Mouse (Mus musculus) spleen, postnatal 36 days (tissue): ENCODE data around the gene Bmpr1a.
A peak's percentile ranks its signal among the peaks of the same experiment; 100 is the strongest.

Source experiments
- DNase-seq, 2 experiments: peaks; one replicate each; pipeline ENCODE4 v3.0.0; 2022; ENCODE audit warnings: low spot score in 2 of 2, mixed read lengths in 1 of 2

The Bmpr1a gene

DNA sequence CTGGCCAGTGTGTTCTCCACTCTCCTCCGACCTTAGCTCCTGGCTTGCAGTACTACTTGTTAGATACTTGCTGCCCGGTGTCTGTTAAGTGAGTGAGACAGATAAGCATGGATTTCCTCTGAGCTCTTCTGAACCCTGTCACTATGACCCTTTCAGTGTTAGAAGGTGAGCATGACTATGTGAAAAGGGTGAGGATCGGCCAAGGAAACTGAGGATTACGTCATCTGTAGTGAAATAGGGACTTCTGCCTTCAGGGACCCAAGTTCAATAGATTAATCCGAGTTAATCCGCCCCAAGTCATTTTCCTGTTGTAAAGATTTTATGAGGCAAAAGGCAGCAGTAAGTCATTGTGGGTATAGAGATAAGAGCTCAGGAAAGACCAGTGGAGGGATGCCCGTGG, 2.2 kb upstream of the Bmpr1a start:
- DNase-seq: no peak

DNA sequence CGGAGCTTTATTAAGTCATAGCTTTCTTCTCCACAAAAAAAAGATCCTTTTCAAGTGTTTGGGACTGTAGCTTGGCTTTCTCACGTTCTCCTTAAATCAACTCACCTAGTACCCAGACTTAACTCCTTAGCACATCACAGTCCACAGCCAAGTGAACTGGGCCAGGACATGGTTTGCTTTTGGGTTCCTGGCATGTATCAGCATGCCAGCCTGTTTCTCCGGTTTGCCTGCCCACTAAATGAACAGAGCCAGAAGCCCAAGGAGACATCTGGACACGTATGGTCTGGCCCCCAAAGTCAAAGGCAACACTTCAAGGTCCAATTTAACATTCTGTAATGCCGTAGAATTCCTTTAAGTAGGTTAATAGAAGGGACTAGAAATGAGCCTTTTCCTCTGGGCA, 1.2 kb upstream of the Bmpr1a start:
- no peak for DNase-seq

DNA sequence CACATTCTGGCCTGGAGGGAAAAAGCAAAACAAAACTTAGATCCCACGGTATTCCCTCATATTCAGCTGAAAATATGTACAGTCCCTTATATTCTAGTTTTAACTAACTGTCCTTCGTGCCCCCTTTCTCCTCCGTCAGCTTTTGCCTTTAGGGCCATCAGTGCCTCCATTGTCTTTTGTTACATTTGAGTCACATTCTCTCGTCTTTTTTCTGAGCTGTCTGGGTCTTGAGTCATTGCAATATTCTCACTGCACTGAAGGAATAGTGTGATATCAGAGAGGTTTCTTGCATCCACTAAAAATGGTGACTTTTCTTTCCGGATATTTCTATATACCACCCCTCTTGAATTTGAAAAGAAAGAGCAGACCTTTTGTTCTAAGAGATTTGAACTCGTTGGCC, 618 bp upstream of the Bmpr1a start:
- DNase-seq: no peak

DNA sequence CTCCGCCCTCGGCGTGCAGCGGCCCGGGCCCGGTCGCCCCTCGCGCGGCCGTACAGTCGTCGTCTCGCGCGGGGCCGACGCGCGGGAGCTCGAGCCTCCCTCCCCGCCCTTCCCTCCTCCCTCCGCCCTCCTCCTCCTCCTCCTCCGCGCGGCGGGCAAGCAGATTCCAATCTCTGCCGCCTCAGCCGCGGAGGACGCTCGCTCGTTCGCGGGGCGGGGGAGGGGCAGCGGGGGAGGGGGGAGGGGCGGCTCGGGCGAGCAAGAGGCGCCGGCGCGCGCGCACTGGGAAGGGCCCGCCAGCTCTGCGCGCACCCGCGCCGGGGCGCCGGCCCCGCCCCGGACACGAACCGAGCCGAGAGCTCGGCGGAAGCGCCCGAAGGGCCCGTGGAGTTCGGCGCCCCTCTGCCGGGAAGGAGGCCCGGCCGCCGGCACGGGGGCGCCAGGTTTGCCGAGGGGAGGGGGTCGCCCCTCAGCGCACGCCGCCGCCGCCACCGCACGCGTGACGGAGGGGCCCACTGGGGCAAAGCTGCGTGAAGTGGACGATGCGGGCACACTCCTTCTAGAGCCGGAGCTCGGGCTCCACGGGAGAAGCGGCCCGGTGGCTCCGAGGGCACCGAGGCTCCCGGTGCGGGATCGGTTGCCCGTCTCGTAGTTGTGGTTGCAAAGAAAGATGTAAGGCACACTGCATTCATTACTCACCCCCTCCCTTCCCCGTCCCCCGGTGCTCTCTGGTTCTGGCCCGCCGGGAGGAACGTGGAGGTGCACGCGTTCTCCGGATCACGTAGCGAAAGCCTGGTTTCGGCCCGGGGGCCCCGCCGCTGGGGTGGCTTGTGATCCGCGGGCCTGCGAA, 441 bp downstream of the Bmpr1a start:
- peak; percentile 39 to 43 for DNase-seq

GRCm38 (mm10) chr14:34501804-34502474, 1.2 kb downstream of the Bmpr1a start:
- no peak for DNase-seq

- DNase-seq: no peak
Measured at GRCm38 (mm10) chr14:34501447-34501803, 1.7 kb downstream of the Bmpr1a start.

DNA sequence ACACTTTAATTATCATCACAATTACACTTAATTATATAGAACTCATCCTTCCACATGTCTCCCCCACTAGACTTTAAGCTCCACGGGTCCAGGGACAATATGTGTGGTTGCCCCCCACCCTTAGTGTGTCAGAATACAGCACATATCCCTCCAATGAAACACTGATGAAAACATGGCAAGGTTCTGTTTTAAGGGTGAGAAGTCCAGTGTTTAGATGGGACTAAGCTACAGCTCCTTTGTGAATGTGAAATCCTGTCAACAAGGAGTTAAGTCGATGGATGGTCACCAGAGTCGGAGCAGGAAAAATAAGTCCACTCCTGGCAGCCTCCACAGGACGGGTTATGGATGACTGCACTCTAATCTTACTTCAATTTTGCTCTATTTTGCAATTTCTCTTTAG, 2.8 kb downstream of the Bmpr1a start:
- no peak for DNase-seq

GRCm38 (mm10) chr14:34499664-34500063, 3.5 kb downstream of the Bmpr1a start:
- no peak for DNase-seq

- no peak for DNase-seq
Measured at GRCm38 (mm10) chr14:34497346-34497745, 5.8 kb downstream of the Bmpr1a start.

DNA sequence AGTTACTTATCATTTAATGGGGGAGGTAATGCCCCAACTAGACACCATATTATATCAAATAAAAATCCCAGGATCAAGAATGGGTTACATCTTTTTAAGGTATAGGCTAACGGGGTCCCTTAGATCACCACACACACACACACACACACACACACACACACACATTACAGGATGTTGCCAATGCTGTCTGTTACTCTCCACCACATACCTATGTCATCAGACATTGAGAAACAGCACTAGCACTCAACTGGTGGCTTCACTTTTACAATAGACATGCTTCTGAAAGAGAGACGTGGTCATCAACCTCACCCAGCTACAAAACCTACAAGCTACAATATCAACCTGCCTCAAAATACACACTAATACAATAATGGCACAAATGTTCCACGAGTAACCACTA, 9.5 kb downstream of the Bmpr1a start:
- DNase-seq: no peak

- no peak for DNase-seq
Measured at GRCm38 (mm10) chr14:34492688-34493087, 10.5 kb downstream of the Bmpr1a start.

DNA sequence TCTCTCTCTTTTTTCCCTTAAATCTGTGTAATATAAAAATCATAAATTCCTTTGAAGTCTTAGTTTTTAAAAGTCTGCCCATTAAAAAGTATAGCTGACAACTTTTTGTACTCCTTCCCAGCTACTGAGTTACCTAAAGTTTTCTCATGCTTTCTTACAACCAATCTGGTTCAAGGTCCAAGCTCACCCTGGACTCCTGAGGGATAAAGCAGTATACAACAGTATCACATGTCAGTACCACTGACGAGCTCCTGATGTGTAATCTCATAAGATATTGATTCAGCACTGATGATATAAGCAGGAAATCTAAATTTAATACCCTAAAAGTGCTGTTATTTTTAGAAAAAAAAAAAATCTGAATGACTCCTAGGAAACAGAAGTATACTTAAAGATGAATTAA, 12.2 kb downstream of the Bmpr1a start:
- DNase-seq: no peak

DNA sequence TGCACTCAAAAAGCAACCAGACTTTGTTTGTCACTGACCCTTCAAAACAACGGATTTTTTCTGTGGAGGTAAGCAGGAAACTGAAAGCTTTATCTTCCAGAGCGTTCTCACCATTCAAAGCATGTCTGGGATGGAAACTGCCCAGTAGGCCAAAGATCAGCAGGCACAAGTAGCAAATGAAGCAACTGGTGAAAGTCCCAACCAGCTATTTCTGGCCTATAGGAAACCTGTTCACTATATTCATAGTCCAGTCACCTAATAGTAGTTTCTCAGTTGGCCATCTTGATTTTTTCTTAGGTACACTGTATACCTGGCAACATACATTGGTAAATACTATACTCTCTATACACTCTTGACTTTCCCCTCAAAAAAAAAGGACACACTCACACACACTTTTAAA, 13.2 kb downstream of the Bmpr1a start:
- no peak for DNase-seq

DNA sequence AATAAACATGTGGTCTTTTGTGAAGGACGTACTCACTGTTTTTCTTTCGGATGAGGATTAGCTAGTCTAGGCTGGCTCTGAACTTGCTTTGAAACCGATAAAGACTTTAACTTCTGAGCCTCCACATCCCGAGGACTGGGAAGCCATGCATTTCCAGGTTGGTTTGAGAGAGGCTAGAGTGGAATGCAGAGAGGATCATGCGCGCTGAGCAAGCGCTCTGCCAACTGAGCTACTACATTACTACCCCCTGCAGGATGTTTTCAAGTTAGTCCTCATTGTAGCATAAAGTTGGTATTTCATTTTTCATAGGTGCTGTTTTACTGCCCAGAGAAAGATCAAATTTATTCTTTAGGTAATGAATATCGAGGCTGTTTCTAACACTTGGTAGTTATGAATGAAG, 17.0 kb downstream of the Bmpr1a start:
- DNase-seq: no peak

GRCm38 (mm10) chr14:34483469-34484341, 19.4 kb downstream of the Bmpr1a start:
- no peak for DNase-seq

- no peak for DNase-seq
Measured at GRCm38 (mm10) chr14:34471591-34471990, 31.6 kb downstream of the Bmpr1a start.

GRCm38 (mm10) chr14:34466291-34466690, 36.9 kb downstream of the Bmpr1a start:
- no peak for DNase-seq

DNA sequence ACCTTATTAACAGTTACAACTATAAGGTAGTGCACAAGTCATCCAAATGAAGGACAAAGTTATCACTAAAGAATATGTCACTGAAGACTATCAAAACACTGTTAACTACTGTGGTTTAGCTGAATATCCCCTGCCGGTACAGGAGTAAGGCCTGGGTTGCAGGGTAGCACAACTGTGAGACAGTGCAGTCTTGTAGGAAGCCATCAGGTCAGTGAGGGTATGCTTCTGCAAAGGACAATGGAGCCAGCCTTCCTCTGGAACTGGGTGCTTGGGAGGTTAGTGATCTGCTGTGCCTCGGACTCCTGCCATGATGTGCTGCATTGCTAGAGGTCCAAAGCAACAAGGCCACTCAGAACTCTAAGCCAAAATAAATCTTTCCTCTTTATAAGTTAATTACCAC, 43.8 kb downstream of the Bmpr1a start:
- no peak for DNase-seq

DNA sequence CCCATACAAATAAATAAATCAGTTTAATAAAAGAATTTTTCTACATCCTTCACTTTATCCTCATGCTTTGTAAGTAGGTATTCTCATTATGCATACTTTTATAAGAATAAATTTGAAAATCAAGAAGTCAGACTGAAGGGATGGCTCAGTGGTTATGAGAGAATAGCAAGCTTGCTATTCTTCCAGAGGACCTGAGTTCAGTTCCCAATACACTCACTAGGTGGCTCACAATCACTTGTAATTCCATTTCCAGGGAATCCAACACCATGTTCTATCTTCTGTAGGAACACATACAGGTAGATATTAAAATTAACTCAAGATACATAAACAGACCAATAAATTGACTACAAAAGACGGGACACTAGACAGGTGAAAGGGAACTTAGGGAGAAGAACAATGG, 44.3 kb downstream of the Bmpr1a start:
- no peak for DNase-seq

DNA sequence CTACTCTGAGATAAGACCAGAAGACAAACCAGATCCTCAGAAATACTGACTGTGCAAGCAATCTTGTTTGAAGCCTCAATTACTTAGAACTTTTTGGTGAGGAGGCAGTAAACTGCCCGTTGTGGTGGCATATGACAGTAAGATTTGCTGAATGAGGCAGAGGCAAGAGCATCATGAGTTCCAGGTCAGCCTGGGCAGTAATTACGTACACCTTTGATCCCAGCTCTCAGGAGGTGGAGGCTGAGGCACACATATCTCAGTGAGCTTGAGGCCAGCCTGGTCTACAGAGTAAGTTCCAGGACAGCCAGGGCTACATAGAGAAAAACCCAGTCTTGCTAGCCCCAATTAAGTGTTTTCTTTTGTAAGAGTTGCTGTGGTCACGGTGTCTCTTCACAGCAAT, 48.9 kb downstream of the Bmpr1a start:
- DNase-seq: no peak

DNA sequence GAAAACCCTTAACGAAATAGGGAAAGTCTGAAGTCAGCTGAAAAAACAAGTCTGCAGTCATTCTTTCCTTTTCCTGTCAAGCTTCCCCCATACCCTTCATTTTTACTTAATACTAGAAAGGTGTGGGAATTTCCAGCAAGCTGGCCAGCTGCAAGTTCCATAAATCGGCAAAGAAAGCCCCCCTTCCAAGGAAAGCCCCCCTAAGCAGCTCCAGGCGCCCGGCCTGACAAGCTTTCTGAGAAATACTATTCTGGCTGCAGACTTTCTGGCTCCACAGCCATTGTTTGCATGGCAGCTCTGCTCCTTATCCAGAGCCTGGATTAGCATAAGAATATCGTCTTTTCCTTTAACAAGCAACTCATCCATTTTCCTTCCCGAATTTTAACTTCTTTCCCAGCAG, 49.5 kb downstream of the Bmpr1a start:
- no peak for DNase-seq

DNA sequence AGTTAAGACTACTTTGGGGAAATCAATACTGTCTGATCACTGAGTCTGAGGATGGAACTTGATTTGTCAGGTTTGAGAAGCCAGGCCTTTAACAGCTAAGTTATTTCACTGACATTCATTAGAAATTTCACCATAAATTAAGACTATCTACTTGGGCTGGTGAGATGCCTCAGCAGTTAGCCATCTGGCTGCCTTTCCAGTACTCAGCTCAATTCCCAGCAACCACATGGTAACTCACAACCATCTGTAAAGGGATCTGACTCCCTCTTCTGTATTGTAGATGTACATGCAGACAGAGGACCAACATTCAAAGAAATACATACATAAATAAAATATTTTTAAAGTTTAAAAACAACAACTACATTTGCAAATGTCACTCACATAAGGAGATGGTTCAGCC, 51.3 kb downstream of the Bmpr1a start:
- DNase-seq: no peak

- DNase-seq: no peak
Measured at GRCm38 (mm10) chr14:34450451-34450850, 52.7 kb downstream of the Bmpr1a start.
